Mouse (Mus musculus): ENCODE data around the gene Perp. TPM values are rescaled to one million over a fixed set of nuclear protein-coding genes. Genes with fewer than 3 reads are reported as not detected.

The Perp gene
- polyA plus RNA-seq (2015; fragmentation: Nextera tagmentation; extraction: Ambion mirVana): 182 and 189 TPM in 2 replicates

- Histone ChIP-seq H3K4me2 (peak within 1 kb of the TSS; percentile 93), H3K4me3 (peak within 1 kb of the TSS; percentile 57), H3K27ac (peak within 1 kb of the TSS; percentile 76), H3K4me1 (peaks cover 10% of the 10 kb centered on the region), H3K27me3 (peaks cover 50% of the 10 kb centered on the region), H3K9ac (peak within 1 kb of the TSS; percentile 74), H3K36me3 (no peaks in the 10 kb centered on the region), H3K9me3 (no peaks in the 10 kb centered on the region)
- 2% methylated on average over 54 of the region's 54 CpGs for WGBS
- ATAC-seq (ENCODE audit: insufficient number of reproducible peaks, insufficient read depth, low FRiP score, low TSS enrichment, low read depth): peak; percentile 82
These were observed at the start of gene Perp for GRCm38 (mm10) chr10:18844441-18845286. Gene Perp, plus strand, starts transcription at chr10:18845020.

- H3K4me2 ChIP-seq: no peak overlapping the region
- no peaks in the 10 kb centered on the region for H3K27me3 ChIP-seq
- ATAC-seq (ENCODE audit: insufficient number of reproducible peaks, insufficient read depth, low FRiP score, low TSS enrichment, low read depth): no peak
- no peaks in the 10 kb centered on the region for H3K36me3 ChIP-seq
- WGBS: 89% methylated on average over 2 of the region's 2 CpGs
- peaks cover 14% of the 10 kb centered on the region for H3K4me1 ChIP-seq
- H3K9me3 ChIP-seq: no peaks in the 10 kb centered on the region
- H3K27ac ChIP-seq: no peak overlapping the region
- no peak overlapping the region for H3K9ac ChIP-seq
- no peak overlapping the region for H3K4me3 ChIP-seq
These were observed 33.1 kb upstream of the Perp start for GRCm38 (mm10) chr10:18811751-18812150.

- 27% methylated on average over 5 of the region's 5 CpGs for WGBS
- no peaks in the 10 kb centered on the region for H3K27me3 ChIP-seq
- H3K9me3 ChIP-seq: no peaks in the 10 kb centered on the region
- H3K9ac ChIP-seq: no peak overlapping the region
- H3K4me1 ChIP-seq: peaks cover 14% of the 10 kb centered on the region
- H3K4me3 ChIP-seq: no peak overlapping the region
- no peak for ATAC-seq (ENCODE audit: insufficient number of reproducible peaks, insufficient read depth, low FRiP score, low TSS enrichment, low read depth)
- no peak overlapping the region for H3K27ac ChIP-seq
- H3K36me3 ChIP-seq: no peaks in the 10 kb centered on the region
- H3K4me2 ChIP-seq: no peak overlapping the region
These were observed 28.3 kb upstream of the Perp start for GRCm38 (mm10) chr10:18816560-18816959.

- Histone ChIP-seq H3K9ac (no peak overlapping the region), H3K36me3 (no peaks in the 10 kb centered on the region), H3K27ac (no peak overlapping the region), H3K4me1 (no peaks in the 10 kb centered on the region), H3K4me3 (no peak overlapping the region), H3K27me3 (no peaks in the 10 kb centered on the region), H3K9me3 (no peaks in the 10 kb centered on the region), H3K4me2 (no peak overlapping the region)
- ATAC-seq (ENCODE audit: insufficient number of reproducible peaks, insufficient read depth, low FRiP score, low TSS enrichment, low read depth): no peak
These were observed 19.7 kb upstream of the Perp start for GRCm38 (mm10) chr10:18825143-18825542.

GRCm38 (mm10) chr10:18826107-18826506 lies 18.7 kb upstream of the Perp start:
- Histone ChIP-seq H3K9ac (no peak overlapping the region), H3K9me3 (no peaks in the 10 kb centered on the region), H3K36me3 (no peaks in the 10 kb centered on the region), H3K4me2 (no peak overlapping the region), H3K27me3 (no peaks in the 10 kb centered on the region), H3K27ac (no peak overlapping the region), H3K4me3 (no peak overlapping the region), H3K4me1 (no peaks in the 10 kb centered on the region)
- ATAC-seq (ENCODE audit: insufficient number of reproducible peaks, insufficient read depth, low FRiP score, low TSS enrichment, low read depth): no peak
- 68% methylated on average over 2 of the region's 2 CpGs for WGBS

- no peak overlapping the region for H3K9ac ChIP-seq
- H3K4me3 ChIP-seq: no peak overlapping the region
- WGBS: 37% methylated on average over 2 of the region's 2 CpGs
- H3K36me3 ChIP-seq: no peaks in the 10 kb centered on the region
- ATAC-seq (ENCODE audit: insufficient number of reproducible peaks, insufficient read depth, low FRiP score, low TSS enrichment, low read depth): no peak
- no peak overlapping the region for H3K4me2 ChIP-seq
- H3K27ac ChIP-seq: no peak overlapping the region
- no peaks in the 10 kb centered on the region for H3K27me3 ChIP-seq
- no peaks in the 10 kb centered on the region for H3K9me3 ChIP-seq
- no peaks in the 10 kb centered on the region for H3K4me1 ChIP-seq
These were observed 16.9 kb upstream of the Perp start for GRCm38 (mm10) chr10:18827936-18828335.

- Histone ChIP-seq H3K36me3 (no peaks in the 10 kb centered on the region), H3K4me3 (no peak overlapping the region), H3K9me3 (no peaks in the 10 kb centered on the region), H3K27me3 (no peaks in the 10 kb centered on the region), H3K27ac (no peak overlapping the region), H3K4me1 (no peaks in the 10 kb centered on the region), H3K9ac (no peak overlapping the region), H3K4me2 (no peak overlapping the region)
- no peak for ATAC-seq (ENCODE audit: insufficient number of reproducible peaks, insufficient read depth, low FRiP score, low TSS enrichment, low read depth)
- whole genome bisulfite sequencing: 75% methylated on average over 4 of the region's 4 CpGs
These were observed 14.5 kb upstream of the Perp start for GRCm38 (mm10) chr10:18830359-18830758.

GRCm38 (mm10) chr10:18831823-18832222 lies 13.0 kb upstream of the Perp start:
- WGBS: 44% methylated on average over 7 of the region's 7 CpGs
- H3K4me3 ChIP-seq: no peak overlapping the region
- ATAC-seq (ENCODE audit: insufficient number of reproducible peaks, insufficient read depth, low FRiP score, low TSS enrichment, low read depth): no peak

GRCm38 (mm10) chr10:18834389-18834788 lies 10.4 kb upstream of the Perp start:
- H3K36me3 ChIP-seq: no peaks in the 10 kb centered on the region
- 55% methylated on average over 2 of the region's 2 CpGs for WGBS
- no peak overlapping the region for H3K27ac ChIP-seq
- ATAC-seq (ENCODE audit: insufficient number of reproducible peaks, insufficient read depth, low FRiP score, low TSS enrichment, low read depth): no peak
- H3K4me3 ChIP-seq: no peak overlapping the region
- H3K4me2 ChIP-seq: no peak overlapping the region
- H3K27me3 ChIP-seq: no peaks in the 10 kb centered on the region
- no peaks in the 10 kb centered on the region for H3K9me3 ChIP-seq
- H3K9ac ChIP-seq: no peak overlapping the region
- H3K4me1 ChIP-seq: no peaks in the 10 kb centered on the region

More at GRCm38 (mm10) chr10:18831823-18832222, 13.0 kb upstream of the Perp start:
- Histone ChIP-seq H3K27me3 (no peaks in the 10 kb centered on the region), H3K4me2 (no peak overlapping the region), H3K9ac (no peak overlapping the region), H3K36me3 (no peaks in the 10 kb centered on the region), H3K4me1 (no peaks in the 10 kb centered on the region), H3K9me3 (no peaks in the 10 kb centered on the region), H3K27ac (no peak overlapping the region)

- Histone ChIP-seq H3K9me3 (no peaks in the 10 kb centered on the region), H3K4me1 (no peaks in the 10 kb centered on the region), H3K4me3 (no peak overlapping the region), H3K27me3 (no peaks in the 10 kb centered on the region), H3K27ac (no peak overlapping the region), H3K9ac (no peak overlapping the region), H3K36me3 (no peaks in the 10 kb centered on the region), H3K4me2 (no peak overlapping the region)
- no peak for ATAC-seq (ENCODE audit: insufficient number of reproducible peaks, insufficient read depth, low FRiP score, low TSS enrichment, low read depth)
- WGBS: 43% methylated on average over 6 of the region's 6 CpGs
These were observed 8.9 kb upstream of the Perp start for GRCm38 (mm10) chr10:18835684-18836479.

GRCm38 (mm10) chr10:18839530-18839929 lies 5.3 kb upstream of the Perp start:
- no peak overlapping the region for H3K4me2 ChIP-seq
- no peaks in the 10 kb centered on the region for H3K9me3 ChIP-seq
- no peaks in the 10 kb centered on the region for H3K36me3 ChIP-seq
- ATAC-seq (ENCODE audit: insufficient number of reproducible peaks, insufficient read depth, low FRiP score, low TSS enrichment, low read depth): no peak
- no peak overlapping the region for H3K4me3 ChIP-seq
- peaks cover 23% of the 10 kb centered on the region for H3K27me3 ChIP-seq
- H3K27ac ChIP-seq: no peak overlapping the region
- H3K9ac ChIP-seq: no peak overlapping the region
- 77% methylated on average over 4 of the region's 4 CpGs for WGBS
- H3K4me1 ChIP-seq: peaks cover 1% of the 10 kb centered on the region

- H3K27me3 ChIP-seq: peaks cover 35% of the 10 kb centered on the region
- H3K36me3 ChIP-seq: no peaks in the 10 kb centered on the region
- H3K4me1 ChIP-seq: peaks cover 10% of the 10 kb centered on the region
- no peak overlapping the region for H3K27ac ChIP-seq
- H3K4me2 ChIP-seq: no peak overlapping the region
- no peak overlapping the region for H3K4me3 ChIP-seq
- H3K9ac ChIP-seq: no peak overlapping the region
- 62% methylated on average over 4 of the region's 4 CpGs for WGBS
- no peak for ATAC-seq (ENCODE audit: insufficient number of reproducible peaks, insufficient read depth, low FRiP score, low TSS enrichment, low read depth)
- no peaks in the 10 kb centered on the region for H3K9me3 ChIP-seq
These were observed 4.1 kb upstream of the Perp start for GRCm38 (mm10) chr10:18840736-18841135.

All from embryonic facial prominence, embryonic 13.5 days (tissue).